Mouse (Mus musculus) olfactory bulb, adult 2 months (tissue): ENCODE measurements around the gene Rasa4.

Experiments
- CTCF ChIP-seq: fragments of 200-500 bp; IDR thresholded peaks from 2 replicates; pipeline ENCODE4 v1.5.1; 2012; ENCODE audit warnings: low read depth, mild to moderate bottlenecking, low read length, moderate library complexity; ENCODE audit not compliant: insufficient read depth
- POLR2A ChIP-seq: fragments of 200-500 bp; IDR thresholded peaks from 2 replicates; pipeline ENCODE4 v1.6.1; 2012; ENCODE audit warnings: mild to moderate bottlenecking, low read depth, low read length, moderate library complexity; ENCODE audit not compliant: insufficient read depth

- TF ChIP-seq CTCF, result no peak
- no peak for TF ChIP-seq POLR2A
Measured at GRCm38 (mm10) chr5:136140057-136140482, 56.4 kb downstream of the Rasa4 start.
